In the genomic region with DNA sequence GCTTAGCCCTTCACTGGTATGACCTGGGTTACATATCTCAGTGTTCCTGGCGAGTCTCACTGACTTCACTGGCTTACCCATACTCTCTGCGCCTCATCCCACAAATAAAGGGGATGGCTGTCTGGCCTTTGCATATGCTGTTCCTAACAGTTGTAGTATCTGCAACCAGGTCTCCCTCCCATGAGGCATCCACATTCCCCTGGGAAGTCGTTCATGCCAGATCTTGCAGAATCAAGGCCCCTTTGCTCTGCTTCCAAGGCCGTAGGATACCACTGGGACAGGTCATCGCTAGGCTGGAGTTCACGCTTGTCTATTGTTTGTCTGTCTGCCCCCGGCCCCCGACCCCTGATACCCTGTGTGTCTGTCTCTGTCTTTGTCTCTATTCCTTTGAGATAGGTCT, we compare ENCODE assay signal across 19 mouse cellular contexts.
A peak's percentile ranks its signal among the peaks of the same experiment; 100 is the strongest.
DNase-seq lines count a peak whose midpoint lies in the region; ATAC-seq lines count a peak whose summit lies in the region.
"Had no signal": no experiment of that assay in that cellular context is flagged by ENCODE, and none has a peak within 500 bp of the region (broad histone marks: within the 10 kb centered on the region; RNA-seq: fewer than 3 reads in every experiment).

No protein-coding gene starts in this region.

- no peak for ATAC-seq in hindbrain, embryonic 13.5 days (ENCODE audit: low FRiP score)
- ATAC-seq in hindbrain, embryonic 14.5 days (ENCODE audit: low FRiP score) = no peak
- no peak for ATAC-seq in neural tube, embryonic 13.5 days (ENCODE audit: low read depth)
- ATAC-seq in neural tube, embryonic 15.5 days (ENCODE audit: low FRiP score) = no peak
- ATAC-seq: activated CD4-positive, CD25-positive, alpha-beta regulatory T cell, adult 4 months; forebrain, embryonic 16.5 days; Patski had no signal

- DNase-seq in adrenal gland, postnatal 14 days = peak; percentile 62
- no peak for DNase-seq in adrenal gland, postnatal 4 days (ENCODE audit: low spot score in 2 of 2)
- DNase-seq in hindbrain, embryonic 14.5 days (ENCODE audit: low spot score) = no peak
- DNase-seq in embryo, embryonic 10 days (ENCODE audit: low spot score) = no peak
- DNase-seq: cerebellum, adult 11 months; cerebellum, adult 8-10 months; gastrocnemius, postnatal 10 days; heart, adult 18-20 months; heart, postnatal 14 days; kidney, adult 11 months had no signal

- no peaks in the 10 kb centered on the region for H3K36me3 ChIP-seq in hindbrain, embryonic 13.5 days
- no peaks in the 10 kb centered on the region for H3K36me3 ChIP-seq in hindbrain, embryonic 14.5 days (replicated peaks; ENCODE audit: control insufficient read depth, insufficient read depth)
- no peaks in the 10 kb centered on the region for H3K36me3 ChIP-seq in neural tube, embryonic 13.5 days
- no peaks in the 10 kb centered on the region for H3K36me3 ChIP-seq in neural tube, embryonic 15.5 days
- H3K36me3 ChIP-seq: embryonic facial prominence, embryonic 13.5 days; heart, embryonic 10.5 days; heart, embryonic 15.5 days had no signal

- no peaks in the 10 kb centered on the region for H3K27me3 ChIP-seq in hindbrain, embryonic 13.5 days
- H3K27me3 ChIP-seq in hindbrain, embryonic 14.5 days (ENCODE audit: control insufficient read depth, insufficient read depth, low read length) = no peaks in the 10 kb centered on the region
- H3K27me3 ChIP-seq in neural tube, embryonic 13.5 days = no peaks in the 10 kb centered on the region
- no peaks in the 10 kb centered on the region for H3K27me3 ChIP-seq in neural tube, embryonic 15.5 days (replicated peaks)
- H3K27me3 ChIP-seq: embryonic facial prominence, embryonic 13.5 days; heart, embryonic 15.5 days; Patski had no signal

- H3K9ac ChIP-seq in hindbrain, embryonic 13.5 days = no peak overlapping the region
- H3K9ac ChIP-seq in hindbrain, embryonic 14.5 days = no peak overlapping the region
- H3K9ac ChIP-seq in neural tube, embryonic 13.5 days = no peak overlapping the region
- no peak overlapping the region for H3K9ac ChIP-seq in neural tube, embryonic 15.5 days (replicated peaks)
- H3K9ac ChIP-seq: embryonic facial prominence, embryonic 13.5 days; heart, embryonic 15.5 days had no signal

- WGBS in hindbrain, embryonic 13.5 days = 53% methylated on average over 8 of the region's 8 CpGs
- WGBS in hindbrain, embryonic 14.5 days = 50% methylated on average over 8 of the region's 8 CpGs
- WGBS in neural tube, embryonic 13.5 days = 71% methylated on average over 8 of the region's 8 CpGs
- 66% methylated on average over 8 of the region's 8 CpGs for WGBS in neural tube, embryonic 15.5 days

- H3K4me3 ChIP-seq in hindbrain, embryonic 13.5 days = no peak overlapping the region
- no peak overlapping the region for H3K4me3 ChIP-seq in hindbrain, embryonic 14.5 days (replicated peaks; ENCODE audit: low read length)
- H3K4me3 ChIP-seq in neural tube, embryonic 13.5 days = no peak overlapping the region
- H3K4me3 ChIP-seq in neural tube, embryonic 15.5 days (replicated peaks) = no peak overlapping the region
- H3K4me3 ChIP-seq: embryonic facial prominence, embryonic 13.5 days; heart, embryonic 10.5 days; heart, embryonic 15.5 days had no signal

- H3K27ac ChIP-seq in hindbrain, embryonic 13.5 days = peak overlapping the region; percentile 71
- H3K27ac ChIP-seq in hindbrain, embryonic 14.5 days = no peak overlapping the region
- H3K27ac ChIP-seq in neural tube, embryonic 13.5 days (replicated peaks) = peak overlapping the region; percentile 68
- no peak overlapping the region; the same call in 1 of the 2 replicates for H3K27ac ChIP-seq in neural tube, embryonic 15.5 days (replicated peaks)
- H3K27ac ChIP-seq: embryonic facial prominence, embryonic 13.5 days; heart, embryonic 10.5 days; heart, embryonic 15.5 days had no signal

- peaks cover 39% of the 10 kb centered on the region for H3K4me1 ChIP-seq in hindbrain, embryonic 13.5 days (replicated peaks)
- peaks cover 31% of the 10 kb centered on the region for H3K4me1 ChIP-seq in hindbrain, embryonic 14.5 days (replicated peaks; ENCODE audit: control insufficient read depth, insufficient read depth, low read length)
- peaks cover 25% of the 10 kb centered on the region for H3K4me1 ChIP-seq in neural tube, embryonic 13.5 days (replicated peaks)
- H3K4me1 ChIP-seq in neural tube, embryonic 15.5 days = peaks cover 31% of the 10 kb centered on the region

- no peak overlapping the region for H3K4me2 ChIP-seq in hindbrain, embryonic 13.5 days
- no peak overlapping the region for H3K4me2 ChIP-seq in hindbrain, embryonic 14.5 days (replicated peaks)
- no peak overlapping the region for H3K4me2 ChIP-seq in neural tube, embryonic 13.5 days
- no peak overlapping the region for H3K4me2 ChIP-seq in neural tube, embryonic 15.5 days
- H3K4me2 ChIP-seq: embryonic facial prominence, embryonic 13.5 days; heart, embryonic 15.5 days had no signal

- H3K9me3 ChIP-seq in hindbrain, embryonic 13.5 days = no peaks in the 10 kb centered on the region
- H3K9me3 ChIP-seq in hindbrain, embryonic 14.5 days (ENCODE audit: control insufficient read depth, low read length) = no peaks in the 10 kb centered on the region
- H3K9me3 ChIP-seq in neural tube, embryonic 13.5 days = no peaks in the 10 kb centered on the region
- H3K9me3 ChIP-seq in neural tube, embryonic 15.5 days (replicated peaks) = no peaks in the 10 kb centered on the region
- H3K9me3 ChIP-seq: embryonic facial prominence, embryonic 13.5 days; heart, embryonic 10.5 days; heart, embryonic 15.5 days had no signal

Comparison
In these comparisons a context has a peak if more than half of its experiments do, and no peak if none do; other contexts are left out.
1. H3K27ac ChIP-seq: peak in hindbrain, embryonic 13.5 days (single experiment) and neural tube, embryonic 13.5 days (single experiment); none in hindbrain, embryonic 14.5 days (single experiment) and neural tube, embryonic 15.5 days (single experiment).